Comparison of ENCODE assay signal across 13 mouse cellular contexts in genomic region chr13:78178771-78179170, GRCm38 (mm10). TPM values are rescaled to one million over a fixed set of nuclear protein-coding genes. Genes with fewer than 3 reads are reported as not detected.
DNase-seq lines count a peak whose midpoint lies in the region; ATAC-seq and TF ChIP-seq lines count a peak whose summit lies in the region.
"Had no signal": no experiment of that assay in that cellular context is flagged by ENCODE, and none has a peak within 500 bp of the region (broad histone marks: within the 10 kb centered on the region; RNA-seq: fewer than 3 reads in every experiment).

No protein-coding gene starts in this region.

- H3K4me1 ChIP-seq in lung, embryonic 15.5 days: peaks cover 15% of the 10 kb centered on the region
- no peaks in the 10 kb centered on the region for H3K4me1 ChIP-seq in lung, adult 2 months (ENCODE audit: control insufficient read depth, insufficient read depth, low read length)
- H3K4me1 ChIP-seq in forebrain, embryonic 14.5 days (ENCODE audit: control insufficient read depth, insufficient read depth, low read length): peaks cover 12% of the 10 kb centered on the region
- H3K4me1 ChIP-seq in midbrain, embryonic 11.5 days (ENCODE audit: control insufficient read depth, insufficient read depth, low read length): peaks cover 11% of the 10 kb centered on the region
- H3K4me1 ChIP-seq: liver, embryonic 15.5 days had no signal

- whole genome bisulfite sequencing in lung, embryonic 15.5 days: 32% methylated on average over 5 of the region's 5 CpGs
- 35% methylated on average over 5 of the region's 5 CpGs for WGBS in lung, adult 2 months
- 18% methylated on average over 5 of the region's 5 CpGs for WGBS in forebrain, embryonic 14.5 days
- 4% methylated on average over 5 of the region's 5 CpGs for whole genome bisulfite sequencing in midbrain, embryonic 11.5 days

- no peak overlapping the region for H3K27ac ChIP-seq in lung, embryonic 15.5 days
- peak overlapping the region; percentile 96 for H3K27ac ChIP-seq in forebrain, embryonic 14.5 days (ENCODE audit: low read depth, low read length)
- peak overlapping the region; percentile 94 for H3K27ac ChIP-seq in midbrain, embryonic 11.5 days (ENCODE audit: low read depth, low read length)
- H3K27ac ChIP-seq: liver, embryonic 15.5 days had no signal

- no peak for ATAC-seq in lung, embryonic 15.5 days (ENCODE audit: borderline replicate concordance, extremely low read depth, low FRiP score, low TSS enrichment)
- no peak for ATAC-seq in forebrain, embryonic 14.5 days
- no peak for ATAC-seq in midbrain, embryonic 11.5 days (ENCODE audit: low FRiP score)
- ATAC-seq in activated CD4-positive, CD25-positive, alpha-beta regulatory T cell, adult 4 months: no peak

- no peaks in the 10 kb centered on the region for H3K36me3 ChIP-seq in lung, embryonic 15.5 days
- no peaks in the 10 kb centered on the region for H3K36me3 ChIP-seq in forebrain, embryonic 14.5 days (ENCODE audit: control insufficient read depth, insufficient read depth, low read length)
- H3K36me3 ChIP-seq in midbrain, embryonic 11.5 days (ENCODE audit: control insufficient read depth, insufficient read depth, low read length): no peaks in the 10 kb centered on the region
- H3K36me3 ChIP-seq: liver, embryonic 15.5 days had no signal

- no peak for TF ChIP-seq CTCF in lung, adult 2 months (IDR thresholded peaks at IDR 0.05; ENCODE audit: insufficient read depth, low read length)

- no peaks in the 10 kb centered on the region for H3K9me3 ChIP-seq in lung, embryonic 15.5 days
- no peaks in the 10 kb centered on the region for H3K9me3 ChIP-seq in forebrain, embryonic 14.5 days (replicated peaks; ENCODE audit: control insufficient read depth, low read length)
- no peaks in the 10 kb centered on the region for H3K9me3 ChIP-seq in midbrain, embryonic 11.5 days (ENCODE audit: control insufficient read depth, low read length)
- H3K9me3 ChIP-seq: liver, embryonic 15.5 days had no signal

- H3K9ac ChIP-seq in lung, embryonic 15.5 days: no peak overlapping the region
- H3K9ac ChIP-seq in forebrain, embryonic 14.5 days (ENCODE audit: low read length): peak overlapping the region; percentile 81
- H3K9ac ChIP-seq in midbrain, embryonic 11.5 days (ENCODE audit: low read length): peak overlapping the region; percentile 79
- H3K9ac ChIP-seq: liver, embryonic 15.5 days had no signal

- TF ChIP-seq POLR2A in lung, adult 2 months (IDR thresholded peaks at IDR 0.05; ENCODE audit: borderline replicate concordance, extremely low read depth, low read depth, low read length): no peak

- H3K4me2 ChIP-seq in lung, embryonic 15.5 days: no peak overlapping the region
- H3K4me2 ChIP-seq in forebrain, embryonic 14.5 days (ENCODE audit: low read length): peak overlapping the region; percentile 55
- H3K4me2 ChIP-seq in midbrain, embryonic 11.5 days: peak overlapping the region; percentile 64
- H3K4me2 ChIP-seq: liver, embryonic 15.5 days had no signal

- no peak for DNase-seq in lung, adult 2 months
- DNase-seq in forebrain, embryonic 14.5 days (ENCODE audit: low spot score): no peak
- DNase-seq in midbrain, embryonic 11.5 days (ENCODE audit: low spot score, missing footprints): peak; percentile 92
- no peak for DNase-seq in adrenal gland, adult 8-10 months
- no peak for DNase-seq in spleen, adult 12 weeks (ENCODE audit: low spot score)
- DNase-seq: adrenal gland, postnatal 10 days; heart, adult 11 months; kidney, adult 8-10 months; thymus, postnatal 14 days had no signal

- H3K27me3 ChIP-seq in lung, embryonic 15.5 days: peaks cover 97% of the 10 kb centered on the region
- H3K27me3 ChIP-seq in forebrain, embryonic 14.5 days (replicated peaks; ENCODE audit: control insufficient read depth, insufficient read depth, low read length): peaks cover 17% of the 10 kb centered on the region
- H3K27me3 ChIP-seq in midbrain, embryonic 11.5 days (ENCODE audit: control insufficient read depth, insufficient read depth, low read length): peaks cover 36% of the 10 kb centered on the region

- H3K4me3 ChIP-seq in lung, embryonic 15.5 days: 0 out of 2 replicates have a peak overlapping the region, but pooled peaks have one; percentile 36
- no peak overlapping the region for H3K4me3 ChIP-seq in lung, adult 2 months (replicated peaks; ENCODE audit: extremely low read depth, low read depth, low read length)
- H3K4me3 ChIP-seq in forebrain, embryonic 14.5 days (ENCODE audit: low read depth, low read length): peak overlapping the region; percentile 33
- H3K4me3 ChIP-seq in midbrain, embryonic 11.5 days (ENCODE audit: low read depth, low read length): peak overlapping the region; percentile 47
- H3K4me3 ChIP-seq: liver, embryonic 15.5 days had no signal

RNA-seq across cellular contexts. Expression of gene Nr2f1, which starts 20.8 kb away (rescaled TPM):
- 4.9 and 5.7 TPM in 2 replicates for polyA plus RNA-seq in lung, embryonic 15.5 days (2015; fragmentation: Nextera tagmentation; extraction: Ambion mirVana)
- 26.7 and 30.7 TPM in 2 replicates for polyA plus RNA-seq in lung, adult 2 months (2012; rRNA removed)
- 75.7 and 82.0 TPM in 2 replicates for polyA plus RNA-seq in forebrain, embryonic 14.5 days (2014; fragmentation: Nextera tagmentation; extraction: Ambion mirVana)
- 69.9 and 82.3 TPM in 2 replicates for polyA plus RNA-seq in midbrain, embryonic 11.5 days (2014; fragmentation: Nextera tagmentation; extraction: Ambion mirVana)
- not detected for polyA plus RNA-seq in activated CD4-positive, CD25-positive, alpha-beta regulatory T cell, adult 4 months (2017; shearing (Covaris generic))
- 10 to 100 TPM; 19.1 to 26.2 (median 21.7) TPM for total RNA-seq in adrenal gland, adult 8-10 months (2022)
- total RNA-seq: monocyte, adult 5-6 weeks had no signal
